Mouse (Mus musculus): ENCODE results near the gene Calhm2.

Gene Calhm2

DNA sequence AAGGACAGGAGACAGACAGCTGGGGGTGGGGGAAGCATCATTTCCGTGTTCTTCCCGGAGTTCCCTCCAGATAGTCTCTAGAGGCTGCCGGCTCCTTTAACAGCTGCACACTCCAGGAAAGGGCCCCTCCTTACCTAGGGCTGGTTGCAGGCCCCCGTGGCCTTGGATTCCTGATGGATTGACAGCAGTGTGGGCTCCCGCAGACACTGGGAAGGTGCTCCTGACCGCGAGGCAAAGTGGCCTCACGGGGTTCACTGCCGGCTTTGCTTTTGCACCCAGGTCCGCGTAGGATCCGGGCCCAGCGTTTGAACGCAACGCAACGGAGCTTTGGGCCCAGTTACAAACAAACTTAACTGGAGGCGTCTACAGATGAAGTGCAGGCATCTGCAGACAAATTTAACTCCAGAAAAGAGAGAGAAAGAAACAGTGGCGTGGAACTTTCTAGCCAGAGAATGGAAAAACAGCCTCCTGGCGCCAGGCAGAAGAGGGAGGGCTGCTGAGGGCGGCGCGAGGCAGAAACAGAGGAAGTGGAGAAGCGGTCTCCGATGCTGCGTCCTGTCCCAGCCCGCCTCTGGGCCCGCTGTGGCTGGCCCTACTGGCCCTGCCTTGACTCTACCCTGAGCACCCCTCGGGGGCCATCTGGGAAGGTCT is at the start of gene Calhm2:
Gene Calhm2 (minus strand): TSS at position 524 of the 651 bp plus-strand sequence.
- peak; percentile 67 for DNase-seq (ENCODE audit: low read depth, low spot score)

GRCm38 (mm10) chr19:47186514-47187275 is 48.6 kb upstream of the Calhm2 start:
- DNase-seq (ENCODE audit: low read depth, low spot score) = peak; percentile 3

DNA sequence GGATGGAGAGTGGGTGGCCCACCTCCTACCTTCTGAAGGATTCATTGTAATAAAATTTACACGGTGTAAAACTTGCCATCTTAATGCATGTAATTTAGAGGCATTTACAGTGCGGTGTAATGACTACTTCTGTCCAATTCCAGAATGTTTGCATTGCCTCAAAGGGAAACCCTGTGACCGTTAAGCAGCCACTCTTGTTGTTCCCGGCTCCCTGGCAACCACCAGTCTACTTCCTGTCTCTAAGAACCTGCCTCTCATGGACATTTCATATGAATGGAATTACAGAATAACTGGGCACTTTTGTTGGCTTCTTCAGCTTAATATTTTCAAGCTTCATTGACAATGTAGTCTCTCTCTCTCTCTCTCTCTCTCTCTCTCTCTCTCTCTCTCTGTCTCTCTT is 46.6 kb upstream of the Calhm2 start:
- no peak for DNase-seq (ENCODE audit: low read depth, low spot score)

- no peak for DNase-seq (ENCODE audit: low read depth, low spot score)
Measured at GRCm38 (mm10) chr19:47184221-47184620, 46.1 kb upstream of the Calhm2 start.

GRCm38 (mm10) chr19:47180011-47180410 is 41.9 kb upstream of the Calhm2 start:
- no peak for DNase-seq (ENCODE audit: low read depth, low spot score)

DNA sequence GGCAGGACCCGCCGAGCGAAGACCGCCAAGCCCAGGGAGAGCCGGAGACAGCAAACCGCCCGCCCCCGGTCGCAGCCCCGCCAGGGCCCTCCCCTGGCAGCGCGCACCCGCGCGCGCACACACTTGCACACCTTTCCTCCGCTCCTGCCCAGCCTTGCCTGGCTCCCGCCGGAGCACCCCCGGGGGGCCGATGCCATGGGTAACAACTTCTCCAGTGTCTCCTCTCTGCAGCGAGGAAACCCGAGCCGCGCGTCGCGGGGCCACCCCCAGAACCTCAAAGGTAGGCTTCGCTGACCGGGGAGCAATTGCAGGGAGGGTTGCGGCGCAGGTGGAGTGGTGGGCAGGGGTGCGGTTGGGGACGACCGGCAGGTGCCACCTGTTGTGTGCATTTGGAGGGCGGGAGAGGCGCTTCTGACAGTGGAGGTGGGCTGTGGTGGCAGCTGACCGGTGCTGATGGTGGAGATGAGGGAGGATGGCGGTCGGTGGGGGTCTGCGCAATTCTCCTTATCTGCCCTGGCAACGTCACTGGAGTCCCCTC is 41.2 kb upstream of the Calhm2 start:
- DNase-seq (ENCODE audit: low read depth, low spot score) = peak; percentile 7

DNA sequence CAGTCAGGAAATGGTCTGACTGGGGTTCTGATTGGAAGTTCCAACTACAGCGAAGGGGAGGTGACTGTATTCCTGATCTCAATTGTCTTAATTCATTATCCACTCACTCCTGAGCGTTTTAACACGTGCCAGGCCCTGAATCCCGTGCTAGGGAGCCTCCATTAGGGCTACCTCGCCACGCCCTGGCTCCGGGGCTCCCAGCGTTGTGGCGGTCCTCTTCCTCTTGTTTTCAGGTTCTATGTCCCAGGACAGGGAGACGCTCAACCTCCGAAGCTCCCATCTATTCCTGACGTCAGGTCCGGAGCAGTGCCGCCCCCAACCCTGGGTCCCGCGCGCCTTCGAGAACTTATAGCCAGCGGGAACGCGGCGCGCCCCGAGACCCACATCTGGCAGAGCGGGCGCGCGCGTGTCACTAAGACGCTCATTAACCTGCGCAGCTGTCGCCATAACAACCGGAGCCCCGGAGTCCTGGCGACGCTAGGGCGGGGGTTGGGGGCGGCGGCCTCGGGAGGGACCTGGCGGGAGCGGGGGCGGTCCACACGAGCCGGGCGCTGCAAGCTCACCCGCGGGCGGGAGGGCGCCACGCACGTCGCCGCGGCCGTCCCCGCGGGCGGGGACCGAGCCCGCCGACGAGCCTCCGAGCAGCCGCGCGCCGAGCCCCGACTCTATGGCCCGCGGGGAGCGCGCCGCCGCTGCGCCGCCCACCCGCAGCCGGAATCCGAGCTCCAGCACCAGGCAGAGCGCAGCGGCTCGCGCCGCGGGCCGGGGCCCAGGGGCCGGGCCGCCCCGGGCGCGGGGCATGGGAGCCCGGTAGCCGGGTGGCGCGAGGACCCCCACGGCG is 40.6 kb upstream of the Calhm2 start, which contains the start of gene Neurl1a:
Gene Neurl1a (plus strand): TSS at position 390 of the 841 bp plus-strand sequence.
- DNase-seq (ENCODE audit: low read depth, low spot score) = peak; percentile 28

- DNase-seq (ENCODE audit: low read depth, low spot score) = peak; percentile 20
Measured at GRCm38 (mm10) chr19:47178001-47178400, 39.9 kb upstream of the Calhm2 start.

GRCm38 (mm10) chr19:47176916-47177505 is 38.9 kb upstream of the Calhm2 start:
- DNase-seq (ENCODE audit: low read depth, low spot score) = no peak

DNA sequence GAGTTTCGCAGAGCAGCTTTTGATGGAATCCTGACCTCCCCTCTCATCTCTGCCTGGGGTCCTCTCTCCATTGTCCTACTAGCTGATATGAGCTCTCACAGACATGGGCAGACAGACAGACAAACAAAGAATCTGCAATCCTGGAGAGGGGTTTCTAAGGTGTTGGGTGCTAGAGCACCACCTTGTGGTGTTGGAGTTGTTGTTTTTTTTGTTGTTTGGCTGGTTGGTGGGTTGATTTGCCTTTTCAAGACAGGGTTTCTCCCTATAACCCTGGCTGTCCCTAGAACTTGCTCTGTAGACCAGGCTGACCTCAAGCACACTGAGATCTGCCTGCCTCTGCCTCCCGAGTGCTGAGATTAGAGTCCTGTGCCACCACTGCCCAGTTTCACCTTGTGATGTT is 37.4 kb upstream of the Calhm2 start:
- DNase-seq (ENCODE audit: low read depth, low spot score) = peak; percentile 19

GRCm38 (mm10) chr19:47174515-47174914 is 36.4 kb upstream of the Calhm2 start:
- peak; percentile 55 for DNase-seq (ENCODE audit: low read depth, low spot score)

DNA sequence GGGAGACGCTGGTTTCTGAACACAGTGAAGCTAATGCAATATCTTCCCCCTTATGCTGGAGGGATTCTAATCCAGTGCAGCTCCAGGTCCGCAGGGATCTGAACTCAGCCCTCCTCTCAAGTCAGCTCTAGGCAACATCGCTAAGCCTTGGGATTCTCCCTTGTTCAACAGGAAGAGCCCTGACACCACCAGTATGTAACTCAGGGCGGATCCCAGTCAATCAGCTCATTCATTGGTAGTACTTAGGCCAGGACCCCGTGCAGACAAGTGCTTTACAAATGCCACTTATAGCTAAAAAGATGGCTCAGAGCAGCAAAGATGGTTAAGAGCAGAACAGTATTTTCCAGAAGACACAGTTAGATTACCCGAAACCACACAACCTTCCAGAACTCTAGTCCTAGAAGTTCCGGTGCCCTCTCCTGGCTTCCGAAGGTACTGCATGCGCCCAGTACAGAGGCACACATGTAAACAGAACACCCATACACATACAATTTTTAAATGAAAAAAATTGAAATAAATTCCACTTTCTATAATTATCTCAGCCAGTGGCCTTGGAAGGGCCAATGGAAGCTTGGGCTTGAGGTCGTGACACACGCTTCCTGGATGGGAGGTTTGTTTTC is 30.8 kb upstream of the Calhm2 start:
- DNase-seq (ENCODE audit: low read depth, low spot score) = peak; percentile 87

- DNase-seq (ENCODE audit: low read depth, low spot score) = peak; percentile 73
Measured at GRCm38 (mm10) chr19:47168223-47168622, 30.1 kb upstream of the Calhm2 start.

- DNase-seq (ENCODE audit: low read depth, low spot score) = no peak
Measured at GRCm38 (mm10) chr19:47167617-47168214, 29.6 kb upstream of the Calhm2 start.

- no peak for DNase-seq (ENCODE audit: low read depth, low spot score)
Measured at GRCm38 (mm10) chr19:47166758-47167157, 28.7 kb upstream of the Calhm2 start.

DNA sequence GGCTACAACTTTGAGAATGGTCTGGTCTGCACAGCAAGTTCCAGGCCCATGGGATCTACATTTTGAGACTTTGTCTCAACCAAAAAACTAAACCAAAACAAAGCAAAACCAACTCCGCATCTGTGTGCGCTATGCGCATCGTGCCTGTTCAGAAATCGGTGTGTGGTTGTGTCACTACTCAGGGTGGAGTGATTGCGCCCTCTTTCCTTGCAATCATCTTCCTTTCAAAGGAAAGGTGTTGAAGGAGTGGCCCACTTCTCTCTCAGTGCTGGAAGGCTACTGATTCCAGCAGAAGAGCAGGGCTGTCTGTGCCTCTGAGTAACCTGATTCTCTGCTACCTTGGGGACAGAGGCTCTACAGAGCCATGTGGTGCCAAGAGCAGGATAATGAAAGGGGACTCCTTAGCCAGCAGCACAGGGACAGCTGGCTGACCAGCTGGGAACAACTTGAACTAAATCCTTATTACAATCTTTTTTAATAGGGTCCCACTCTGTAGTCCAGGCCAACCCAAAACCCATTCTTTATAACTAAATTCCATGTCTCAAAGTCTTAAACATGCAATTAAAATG is 25.2 kb upstream of the Calhm2 start:
- no peak for DNase-seq (ENCODE audit: low read depth, low spot score)

DNA sequence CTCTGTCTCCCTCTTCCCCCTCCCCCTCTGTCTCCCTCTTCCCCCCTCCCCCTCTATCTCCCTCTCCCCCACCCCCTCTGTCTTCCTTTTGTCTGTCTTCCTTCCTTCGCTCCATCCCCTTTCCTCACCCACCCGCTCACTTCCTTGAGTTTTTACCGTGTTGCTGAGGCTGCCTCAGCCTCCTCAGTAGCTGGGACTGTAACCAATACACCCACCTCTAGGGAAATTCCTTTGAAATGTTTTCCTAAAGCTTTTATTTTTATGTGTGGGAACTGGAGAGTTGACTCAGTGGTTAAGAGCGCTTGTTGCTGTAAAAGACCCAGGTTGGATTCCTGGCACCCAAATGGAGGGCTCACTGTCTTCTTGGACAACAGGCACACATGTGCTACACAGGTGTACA is 23.6 kb upstream of the Calhm2 start:
- no peak for DNase-seq (ENCODE audit: low read depth, low spot score)

GRCm38 (mm10) chr19:47157664-47158063 is 19.6 kb upstream of the Calhm2 start, which contains the start of gene Calhm3:
Calhm3 (minus strand) TSS chr19:47157764.
- DNase-seq (ENCODE audit: low read depth, low spot score) = no peak

- no peak for DNase-seq (ENCODE audit: low read depth, low spot score)
Measured at GRCm38 (mm10) chr19:47153767-47154166, 15.7 kb upstream of the Calhm2 start.

DNA sequence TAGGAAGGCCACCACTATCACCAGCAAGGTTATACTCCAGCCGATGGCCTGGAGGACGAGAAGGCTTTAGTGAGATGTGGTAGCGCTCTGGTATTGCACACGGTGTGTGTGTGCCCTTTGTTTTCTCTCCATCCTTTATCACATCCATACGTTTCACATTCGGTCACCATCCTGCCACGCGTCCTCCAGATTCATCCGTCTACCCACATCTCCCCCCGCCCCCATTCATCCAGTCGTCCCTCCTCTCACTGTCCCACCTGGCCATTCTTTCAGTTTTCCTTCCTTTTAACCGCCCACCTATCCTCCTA is 13.9 kb upstream of the Calhm2 start:
- no peak for DNase-seq (ENCODE audit: low read depth, low spot score)
